Mouse (Mus musculus) stomach, adult 2 months (tissue): ENCODE data around the gene Olfr1223. TPM values are rescaled to one million over a fixed set of nuclear protein-coding genes. Genes with fewer than 3 reads are reported as not detected.

ENCODE experiments used
- polyA plus RNA-seq: library from polyadenylated mRNA; depleted of rRNA; stranded (reverse); fragments of >200 nt; gene quantifications from 2 replicates; pipeline ENCODE4 v1.2.3, GENCODE M21; 2012; rRNA removed

Olfr1223 gene
- polyA plus RNA-seq, result not detected in 2 replicates

DNA sequence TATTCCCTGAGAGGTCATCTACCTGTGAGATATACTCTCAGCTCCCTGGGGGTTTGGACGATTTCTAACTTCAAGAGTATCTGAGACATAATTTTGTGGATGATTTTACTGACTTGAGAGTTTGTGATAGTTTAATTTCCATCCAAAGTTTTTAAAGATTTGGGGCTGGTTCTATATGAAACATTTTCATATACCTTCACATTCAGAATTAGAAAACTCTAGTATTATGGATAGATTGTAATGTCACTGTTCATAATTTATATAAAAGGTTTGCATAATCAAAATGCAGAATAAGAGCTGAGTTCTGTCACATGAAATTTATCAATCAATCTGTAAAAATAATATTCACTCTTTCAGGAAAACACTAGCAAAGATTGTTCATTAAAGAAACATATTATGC lies at the start of gene Olfr1223:
Gene Olfr1223 (minus strand): TSS at position 101 of the 400 bp plus-strand sequence.

DNA sequence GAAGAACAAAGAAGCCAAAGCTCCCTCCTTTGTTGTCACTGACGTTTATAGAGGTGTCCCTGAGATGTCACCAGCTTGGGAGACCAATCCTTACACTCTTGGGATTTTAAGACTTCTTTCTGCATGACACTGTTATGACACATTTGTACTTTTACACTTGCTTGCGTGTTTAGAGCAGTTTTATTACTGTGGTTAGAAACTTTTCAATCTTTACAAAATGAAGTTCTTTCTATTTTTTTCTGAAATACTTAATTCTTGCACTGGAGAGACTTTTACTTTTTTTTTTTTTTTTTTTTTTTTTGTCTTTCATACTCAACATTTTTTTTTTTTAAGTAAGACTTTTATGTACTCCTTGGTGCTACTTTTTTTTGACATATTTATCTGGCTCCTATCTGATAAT lies 48.6 kb upstream of the Olfr1223 start, which contains the start of gene Olfr1226:
Gene Olfr1226 (minus strand): TSS at position 101 of the 400 bp plus-strand sequence.

DNA sequence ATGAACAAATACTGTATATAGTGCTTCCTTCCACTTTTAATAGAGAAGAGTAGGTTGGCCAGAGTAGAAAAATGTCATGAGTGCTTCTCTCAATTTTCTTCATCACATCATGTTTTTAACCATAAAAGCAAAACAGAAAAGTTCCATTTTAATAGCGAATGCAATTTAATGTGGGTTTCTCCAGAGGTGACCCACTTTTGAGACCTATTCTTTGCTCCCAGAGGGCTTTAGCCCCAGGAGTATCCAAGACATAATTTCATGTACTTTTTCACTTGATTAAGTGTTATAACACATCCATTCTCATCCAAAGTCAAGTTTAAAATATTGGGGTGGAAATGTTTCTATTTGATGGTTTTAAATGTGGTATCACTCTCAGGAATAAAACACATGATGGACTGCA lies 23.2 kb upstream of the Olfr1223 start, which contains the start of gene Olfr1225:
Gene Olfr1225 (minus strand): TSS at position 101 of the 400 bp plus-strand sequence.

DNA sequence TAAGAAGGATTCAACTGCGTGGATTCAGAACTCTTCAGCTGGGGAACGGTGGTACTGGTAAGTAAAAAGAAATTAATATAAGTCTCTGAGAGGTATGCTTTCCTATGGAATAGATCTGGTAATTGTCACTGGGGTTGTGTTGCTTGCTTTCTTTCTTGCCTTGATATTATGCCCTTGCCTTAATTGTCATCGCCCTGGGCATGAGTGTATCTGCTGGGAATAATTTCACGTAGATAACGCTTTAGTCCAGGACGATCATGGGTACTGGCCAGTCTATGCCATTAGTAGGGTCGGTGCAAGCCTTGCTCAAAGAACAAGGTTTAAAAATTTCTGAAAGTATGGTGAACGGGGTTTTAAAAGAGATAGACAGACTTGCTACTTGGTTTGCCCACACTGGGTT lies 12.6 kb upstream of the Olfr1223 start, which contains the start of gene Olfr1224-ps1:
Gene Olfr1224-ps1 (minus strand): TSS at position 101 of the 400 bp plus-strand sequence.

DNA sequence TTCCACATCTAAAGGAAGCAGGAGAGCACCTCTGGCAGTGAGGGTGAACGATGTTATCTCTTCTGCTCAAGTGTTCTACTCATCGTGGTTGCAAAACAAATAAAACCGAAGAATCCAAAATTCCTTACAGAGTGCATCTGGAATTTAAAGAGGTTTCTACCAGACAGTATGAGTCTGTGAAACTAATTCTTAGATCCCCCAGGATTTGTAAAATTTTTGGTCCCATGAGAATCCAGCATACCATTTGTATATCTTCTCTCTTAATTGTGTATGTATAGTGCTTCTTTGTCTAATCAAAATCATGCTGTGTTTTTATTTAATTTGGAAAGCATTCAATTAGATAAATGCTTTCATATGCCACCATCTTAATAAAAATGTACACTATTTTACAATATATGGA lies 18.4 kb downstream of the Olfr1223 start, which contains the start of gene Olfr1222:
Gene Olfr1222 (minus strand): TSS at position 101 of the 400 bp plus-strand sequence.

DNA sequence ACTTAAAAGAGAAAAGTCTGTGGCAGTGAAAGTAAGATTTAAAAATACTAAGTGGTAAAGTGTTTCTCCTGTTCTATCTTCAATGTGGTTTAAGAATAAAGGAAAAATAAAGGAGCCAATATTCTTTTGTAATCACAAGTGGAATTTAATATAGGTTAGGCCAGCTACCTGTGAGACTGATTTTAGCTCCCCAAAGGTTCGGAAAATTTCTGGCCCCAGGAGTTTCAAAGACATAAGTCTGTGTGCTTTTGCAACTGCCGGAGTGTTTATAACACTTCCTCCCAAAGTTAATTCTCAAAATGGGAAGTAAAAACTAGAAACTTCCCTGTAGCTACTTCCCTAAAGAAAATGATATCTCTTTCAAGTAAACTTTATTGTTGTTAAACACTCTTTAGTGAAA lies 34.2 kb downstream of the Olfr1223 start, which contains the start of gene Olfr1221:
Gene Olfr1221 (minus strand): TSS at position 101 of the 400 bp plus-strand sequence.

DNA sequence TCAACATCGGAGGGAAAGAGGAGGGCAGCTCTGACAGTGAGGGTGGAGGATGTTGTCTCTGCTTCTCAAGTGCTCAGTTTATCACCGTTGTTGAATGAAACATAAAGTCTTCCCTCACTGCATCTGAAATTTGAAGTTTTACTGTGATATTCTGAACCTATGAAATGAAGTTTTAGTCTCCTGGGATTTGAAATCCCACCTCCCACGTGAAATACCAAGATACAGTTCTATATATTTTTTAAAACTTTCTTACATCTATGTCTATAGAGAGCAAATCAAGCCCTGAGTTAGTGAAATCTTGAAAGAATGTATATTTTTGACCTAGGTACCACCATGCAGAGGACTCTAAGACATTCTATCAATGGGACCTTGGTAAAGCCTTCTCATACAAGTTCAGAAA lies 44.6 kb downstream of the Olfr1223 start, which contains the start of gene Olfr1220:
Gene Olfr1220 (minus strand): TSS at position 101 of the 400 bp plus-strand sequence.

Other genes starting within 250 kb of the Olfr1223 start
- not detected in 2 replicates for gene Olfr1208, start 249.2 kb downstream of the Olfr1223 start, polyA plus RNA-seq
- not detected in 2 replicates for gene Olfr1209, start 236.4 kb downstream of the Olfr1223 start, polyA plus RNA-seq
- not detected in 2 replicates for gene Olfr1211, start 213.4 kb downstream of the Olfr1223 start, polyA plus RNA-seq
- gene Olfr1212, start 197.6 kb downstream of the Olfr1223 start, polyA plus RNA-seq, result not detected in 2 replicates
- gene Gm13762, start 171.3 kb downstream of the Olfr1223 start, polyA plus RNA-seq, result not detected in 2 replicates
- not detected in 2 replicates for gene Olfr1214, start 158.9 kb downstream of the Olfr1223 start, polyA plus RNA-seq
- not detected in 2 replicates for gene Olfr1215, start 144.6 kb downstream of the Olfr1223 start, polyA plus RNA-seq
- not detected in 2 replicates for gene Olfr1216, start 133.2 kb downstream of the Olfr1223 start, polyA plus RNA-seq
- not detected in 2 replicates for gene Olfr1217, start 119.5 kb downstream of the Olfr1223 start, polyA plus RNA-seq
- gene Olfr1218, start 90.4 kb downstream of the Olfr1223 start, polyA plus RNA-seq, result not detected in 2 replicates
- not detected in 2 replicates for gene Olfr1219, start 68.0 kb downstream of the Olfr1223 start, polyA plus RNA-seq
- not detected in 2 replicates for gene Olfr1220, start 44.7 kb downstream of the Olfr1223 start, polyA plus RNA-seq
- not detected in 2 replicates for gene Olfr1221, start 34.3 kb downstream of the Olfr1223 start, polyA plus RNA-seq
- not detected in 2 replicates for gene Olfr1222, start 18.5 kb downstream of the Olfr1223 start, polyA plus RNA-seq
- not detected in 2 replicates for gene Olfr1224-ps1, start 12.5 kb upstream of the Olfr1223 start, polyA plus RNA-seq
- not detected in 2 replicates for gene Olfr1225, start 23.1 kb upstream of the Olfr1223 start, polyA plus RNA-seq
- gene Olfr1226, start 48.5 kb upstream of the Olfr1223 start, polyA plus RNA-seq, result not detected in 2 replicates
- not detected in 2 replicates for gene Olfr1228, start 102.5 kb upstream of the Olfr1223 start, polyA plus RNA-seq
- not detected in 2 replicates for gene Olfr1229, start 136.5 kb upstream of the Olfr1223 start, polyA plus RNA-seq
- not detected in 2 replicates for gene Olfr1230, start 145.7 kb upstream of the Olfr1223 start, polyA plus RNA-seq
- not detected in 2 replicates for gene Olfr1231, start 155.5 kb upstream of the Olfr1223 start, polyA plus RNA-seq
- gene Olfr1232, start 178.1 kb upstream of the Olfr1223 start, polyA plus RNA-seq, result not detected in 2 replicates
- gene Olfr1233, start 190.8 kb upstream of the Olfr1223 start, polyA plus RNA-seq, result not detected in 2 replicates
- not detected in 2 replicates for gene Olfr1234, start 213.3 kb upstream of the Olfr1223 start, polyA plus RNA-seq